Mouse (Mus musculus): ENCODE measurements around the gene Tmem95.

- TF ChIP-seq POLR2A (IDR thresholded peaks at IDR 0.05; ENCODE audit: borderline replicate concordance, control insufficient read depth, low read depth, low read length), result no peak
- no peak for TF ChIP-seq CTCF (IDR thresholded peaks at IDR 0.05; ENCODE audit: control insufficient read depth, insufficient read depth, low read length)
These were observed 30.8 kb upstream of the Tmem95 start for GRCm38 (mm10) chr11:69908645-69909044.
